Mouse (Mus musculus) adrenal gland, postnatal 25 days (tissue): ENCODE measurements around the gene Evpl. TPM values are rescaled to one million over a fixed set of nuclear protein-coding genes. Genes with fewer than 3 reads are reported as not detected.
"Not testable (repeated sequence)": the region's sequence is repeated elsewhere in the genome, so short reads cannot be mapped to it uniquely, and the experiment has no call there.

Experiments
- DNase-seq: peaks from one replicate; pipeline ENCODE4 v3.0.0; 2021; ENCODE audit warnings: mixed read lengths
- long read RNA-seq: library from polyadenylated mRNA; stranded (forward); transcript quantifications from one replicate; pipeline ENCODE4 v2.0.0, GENCODE M21; 2021
- total RNA-seq: library from RNA; stranded (reverse); gene quantifications from 2 replicates; pipeline ENCODE4 v1.2.3, GENCODE M21; 2021

The Evpl gene
- total RNA-seq = 1.00 and 1.5 TPM in 2 replicates
- long read RNA-seq, partial matches to known transcripts = 1 of 3 reads
- long read RNA-seq, other reads (novel, unspliced or antisense) = 2 of 3 reads

GRCm38 (mm10) chr11:116237742-116238395 lies at the start of gene Evpl:
Gene Evpl (minus strand): TSS chr11:116238077.
- peak; percentile 52 for DNase-seq

- DNase-seq = no peak
Measured at GRCm38 (mm10) chr11:116287351-116287750, 49.5 kb upstream of the Evpl start.

DNA sequence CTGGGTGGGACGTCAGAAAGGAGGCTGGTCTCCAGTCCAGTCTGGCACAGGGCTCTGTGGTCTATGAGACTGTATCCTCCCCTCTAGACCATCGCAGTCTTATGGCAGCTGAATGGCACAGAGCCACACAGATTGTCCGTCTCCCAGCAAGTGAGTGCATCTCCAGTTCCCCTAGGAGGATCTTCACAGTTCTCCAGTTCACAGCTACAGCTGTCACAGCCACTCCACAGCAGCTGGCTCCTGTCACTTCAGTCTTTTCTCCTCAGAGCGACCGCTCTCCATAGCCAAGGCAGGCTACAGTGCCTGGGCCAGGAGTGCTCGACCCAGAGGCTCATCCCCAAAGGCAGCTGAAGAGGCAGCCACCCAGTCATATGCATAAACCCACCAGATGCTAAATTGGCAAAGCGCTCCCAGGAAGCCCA lies 47.9 kb upstream of the Evpl start:
- DNase-seq = no peak

DNA sequence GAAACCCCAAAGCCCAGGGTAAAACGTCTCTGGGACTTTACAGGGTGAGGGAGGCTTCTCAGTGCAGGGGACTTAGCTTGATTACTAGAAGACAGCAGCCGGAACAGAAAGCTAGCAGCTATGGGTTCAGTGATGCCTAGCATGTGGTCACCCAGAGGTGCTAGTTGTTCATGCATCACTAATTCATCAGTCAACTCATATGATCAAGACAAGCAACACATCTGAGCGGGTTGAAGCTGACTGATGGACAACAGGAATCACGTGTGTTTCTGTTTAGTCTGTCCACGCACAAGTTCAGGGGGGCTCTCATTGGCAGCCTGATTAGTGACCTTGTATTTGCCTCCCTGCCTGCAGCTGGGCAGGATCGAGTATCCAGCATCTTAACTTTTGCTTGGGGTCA lies 46.1 kb upstream of the Evpl start:
- no peak for DNase-seq

- DNase-seq = no peak
Measured at GRCm38 (mm10) chr11:116282912-116283521, 45.1 kb upstream of the Evpl start.

GRCm38 (mm10) chr11:116282089-116282488 lies 44.2 kb upstream of the Evpl start:
- DNase-seq = no peak

DNA sequence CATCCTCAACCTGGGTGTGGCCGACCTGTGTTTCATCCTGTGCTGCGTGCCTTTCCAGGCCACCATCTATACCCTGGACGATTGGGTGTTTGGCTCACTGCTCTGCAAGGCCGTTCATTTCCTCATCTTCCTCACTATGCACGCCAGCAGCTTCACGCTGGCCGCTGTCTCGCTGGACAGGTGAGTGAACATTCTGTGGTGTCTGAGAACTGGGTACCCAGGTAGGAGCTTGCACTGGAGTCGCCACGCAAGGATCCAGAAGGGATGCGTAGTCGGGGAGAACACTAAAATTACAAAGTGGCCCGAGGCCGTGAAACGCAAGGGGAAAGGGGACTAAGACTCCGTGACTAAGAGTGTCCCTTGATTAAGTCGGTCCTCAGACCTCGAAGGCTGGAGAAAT lies 43.8 kb upstream of the Evpl start:
- no peak for DNase-seq

- no peak for DNase-seq
Measured at GRCm38 (mm10) chr11:116280751-116281663, 43.1 kb upstream of the Evpl start, which contains the start of gene Galr2. Gene Galr2 (plus strand): TSS chr11:116280939.

DNA sequence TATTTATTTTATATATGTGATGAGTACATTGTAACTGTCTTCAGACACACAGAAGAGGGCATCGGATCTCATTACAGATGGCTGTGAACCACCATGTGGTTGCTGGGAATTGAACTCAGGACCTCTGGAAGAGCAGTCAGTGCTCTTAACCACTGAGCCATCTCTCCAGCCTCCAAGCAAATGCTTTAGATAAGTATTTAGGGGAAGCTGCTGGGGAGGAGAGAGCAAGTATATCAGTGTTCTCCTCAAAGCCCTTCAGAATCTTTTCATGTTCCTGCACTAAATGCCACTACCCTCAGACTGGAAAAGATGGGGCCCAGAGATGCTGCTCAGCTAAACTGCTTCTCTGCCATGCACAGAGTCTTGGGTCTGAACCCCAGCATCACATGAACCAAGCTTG lies 39.3 kb upstream of the Evpl start:
- not testable (repeated sequence) for DNase-seq

GRCm38 (mm10) chr11:116274045-116274666 lies 36.3 kb upstream of the Evpl start, which contains the start of gene Srp68:
Gene Srp68 (minus strand): TSS chr11:116274217.
- DNase-seq = peak; percentile 93

GRCm38 (mm10) chr11:116273469-116274044 lies 35.7 kb upstream of the Evpl start:
- DNase-seq = no peak

DNA sequence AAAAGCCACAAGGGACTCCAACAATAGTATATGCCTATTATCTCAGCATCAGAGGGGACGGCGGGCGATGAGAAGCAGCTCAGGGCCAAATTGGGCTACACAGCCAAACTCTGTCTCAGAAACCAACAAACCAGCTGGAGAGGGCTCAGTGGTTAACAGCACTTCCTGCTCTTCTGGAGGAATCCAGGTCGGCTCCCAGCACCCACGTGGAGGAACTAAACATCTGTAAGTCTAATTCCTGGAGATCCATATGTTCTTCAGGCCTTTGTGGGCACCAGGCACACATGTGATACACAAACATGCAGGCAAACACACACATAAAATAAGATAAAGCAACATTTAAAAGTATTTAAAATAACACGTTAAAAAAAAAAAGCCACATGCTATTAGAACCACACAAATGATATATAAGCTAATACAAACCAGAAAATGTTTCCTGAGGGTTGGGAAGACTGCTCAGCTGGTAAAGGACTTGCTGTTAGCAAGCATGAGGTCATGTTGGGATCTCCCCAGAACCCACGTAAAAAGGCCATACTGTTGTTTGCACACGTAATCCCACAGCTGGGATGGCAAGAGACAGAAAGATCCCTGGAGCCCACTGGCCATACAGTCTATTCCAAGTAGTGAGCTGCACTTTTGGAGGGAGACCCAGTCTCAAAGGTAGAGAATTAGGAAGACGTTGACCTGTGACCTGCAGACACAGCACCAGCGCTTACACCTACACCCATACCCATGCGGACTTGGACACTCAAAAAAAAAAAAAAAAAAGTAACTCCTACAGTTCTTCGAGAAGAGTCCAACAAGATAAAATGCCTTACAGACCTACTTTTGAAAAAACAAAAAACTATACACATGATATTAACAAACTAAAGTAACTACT lies 35.0 kb upstream of the Evpl start:
- no peak for DNase-seq

DNA sequence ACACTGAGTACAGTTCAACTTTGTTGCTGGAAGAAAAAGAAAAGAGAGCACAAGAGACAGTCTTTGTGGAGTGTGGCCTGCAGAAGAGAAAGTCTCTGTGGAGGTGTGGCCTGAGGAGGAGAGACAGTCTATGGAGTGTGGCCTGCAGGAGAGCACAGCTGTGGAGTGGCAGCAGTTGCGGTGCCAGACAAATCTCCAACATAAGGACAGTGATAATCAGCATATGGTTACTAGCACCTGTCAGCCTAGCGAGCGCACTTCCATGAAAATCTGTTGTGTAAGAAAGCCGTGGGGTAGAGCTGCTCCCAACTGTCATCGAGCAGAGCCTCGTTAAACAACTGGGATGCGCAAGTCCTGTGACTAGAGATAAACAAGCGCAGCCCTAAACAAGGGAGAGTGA lies 31.7 kb upstream of the Evpl start:
- no peak for DNase-seq

DNA sequence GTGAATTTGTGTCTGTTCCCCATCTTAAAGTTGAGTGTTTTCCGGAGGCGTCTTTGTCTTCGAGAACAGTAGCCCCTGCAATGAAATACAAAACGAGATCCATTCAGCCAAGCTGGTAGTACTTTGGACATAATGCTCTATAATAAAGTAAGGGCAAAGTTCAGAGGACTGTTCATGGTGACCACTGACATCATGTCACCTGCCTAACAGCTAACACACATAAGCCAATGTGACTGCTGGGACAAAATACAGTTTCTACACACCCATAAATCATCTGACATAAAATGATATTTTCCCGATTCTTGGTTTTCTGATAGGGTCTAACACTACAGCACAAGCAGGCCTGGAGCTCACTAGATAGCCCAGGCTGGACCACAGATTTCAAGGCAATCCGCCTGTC lies 30.4 kb upstream of the Evpl start:
- no peak for DNase-seq

DNA sequence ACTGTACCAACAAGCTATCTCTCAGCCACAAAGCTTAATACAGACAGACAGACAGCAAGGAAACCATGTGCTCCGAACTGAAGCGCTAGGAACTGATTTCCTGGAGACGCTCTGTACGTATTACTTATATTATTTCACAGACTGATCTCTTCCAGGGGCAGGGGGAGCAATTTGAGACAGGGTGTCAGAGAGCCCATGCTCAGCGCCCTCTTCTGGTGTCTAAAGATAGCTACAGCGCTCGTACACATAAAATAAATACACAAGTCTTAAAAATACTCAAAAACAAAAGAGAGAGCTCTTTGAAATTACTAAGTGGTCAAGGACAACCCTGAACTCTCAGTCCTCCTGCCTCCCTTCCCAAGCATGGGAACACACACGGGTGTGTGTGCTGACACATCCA lies 29.8 kb upstream of the Evpl start:
- no peak for DNase-seq

DNA sequence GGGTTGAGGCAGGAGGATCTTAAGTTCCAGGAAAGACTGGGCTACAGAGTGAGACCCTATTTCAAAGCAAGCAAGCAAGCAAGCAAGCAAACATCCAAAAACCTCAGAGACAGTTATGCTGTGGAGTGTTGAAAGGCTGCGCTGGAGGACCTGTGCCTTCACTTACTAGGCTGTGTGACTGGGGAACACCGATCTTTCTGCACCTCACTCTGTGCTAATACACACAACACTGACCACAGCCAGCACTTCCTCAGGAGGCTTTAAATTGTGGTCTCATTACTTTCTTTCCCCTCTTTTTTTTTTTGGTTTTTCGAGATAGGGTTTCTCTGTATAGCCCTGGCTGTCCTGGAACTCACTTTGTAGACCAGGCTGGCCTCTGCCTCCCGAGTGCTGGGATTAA lies 28.0 kb upstream of the Evpl start:
- no peak for DNase-seq

GRCm38 (mm10) chr11:116265352-116265751 lies 27.5 kb upstream of the Evpl start:
- DNase-seq = no peak

DNA sequence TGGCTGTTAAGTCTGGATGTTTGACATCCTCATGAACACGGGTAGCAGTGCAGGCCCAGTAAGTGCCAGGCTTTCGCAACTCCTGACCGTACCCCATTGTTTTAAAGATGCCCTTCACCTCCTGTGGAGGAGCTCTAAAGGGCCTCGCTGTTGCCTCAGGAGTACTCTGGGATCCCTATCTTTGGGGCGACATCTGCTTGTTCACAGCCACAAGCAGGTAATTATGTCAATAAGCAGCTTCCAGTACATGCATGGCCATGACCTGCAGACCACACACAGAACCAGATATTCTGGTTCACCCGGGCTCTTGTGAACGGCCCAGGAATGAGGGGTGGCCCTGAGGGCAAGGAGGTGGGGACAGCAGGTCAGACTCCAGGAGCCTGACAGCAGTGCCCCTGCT lies 22.4 kb upstream of the Evpl start:
- no peak for DNase-seq

- DNase-seq = no peak
Measured at GRCm38 (mm10) chr11:116259461-116259860, 21.6 kb upstream of the Evpl start.

DNA sequence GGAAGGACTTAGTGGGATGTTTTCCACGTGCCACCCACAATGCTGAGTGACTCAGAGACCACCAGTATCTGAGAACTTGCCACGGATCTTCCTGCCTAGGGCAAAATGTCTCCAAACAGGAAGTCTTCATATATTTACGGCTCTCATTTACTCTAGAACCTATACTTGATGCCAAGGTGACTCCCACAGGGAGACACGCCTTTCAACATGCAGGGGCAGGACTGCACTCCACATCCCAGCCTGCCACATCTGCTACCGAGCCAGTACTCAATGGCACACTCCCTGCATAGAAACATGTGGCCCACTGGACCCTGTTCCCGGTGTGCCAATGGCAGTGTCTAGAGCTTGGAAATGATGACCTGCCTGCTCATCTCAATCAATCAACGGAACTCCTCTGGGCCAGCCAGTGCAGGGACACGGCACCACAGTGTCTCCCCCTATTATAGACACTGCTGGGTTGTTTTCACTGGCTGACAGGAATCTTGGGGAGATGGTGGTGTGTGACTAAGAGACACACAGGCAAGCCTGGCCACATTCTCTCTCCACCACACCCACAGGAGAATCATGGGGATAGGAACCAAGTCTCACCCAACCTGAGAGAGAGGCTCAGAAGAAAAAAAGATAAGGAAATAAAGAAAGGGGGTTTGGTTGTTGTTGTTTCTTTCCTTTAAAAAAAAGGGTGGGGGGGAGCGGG lies 18.3 kb upstream of the Evpl start:
- no peak for DNase-seq
